Mouse (Mus musculus) kidney, adult 11 months (tissue): ENCODE results near the gene As3mt.

ENCODE experiments used
- DNase-seq: peaks from one replicate; pipeline ENCODE4 v3.0.0; 2022

As3mt gene

GRCm38 (mm10) chr19:46707296-46708151, at the start of gene As3mt:
TSS of gene As3mt (plus strand) at chr19:46707458.
- DNase-seq, result peak; percentile 84

GRCm38 (mm10) chr19:46658348-46658747, 48.9 kb upstream of the As3mt start:
- no peak for DNase-seq

GRCm38 (mm10) chr19:46658851-46659250, 48.4 kb upstream of the As3mt start:
- no peak for DNase-seq

- no peak for DNase-seq
Observed at GRCm38 (mm10) chr19:46661511-46661910, 45.7 kb upstream of the As3mt start.

GRCm38 (mm10) chr19:46662214-46662613, 45.0 kb upstream of the As3mt start:
- DNase-seq, result no peak

GRCm38 (mm10) chr19:46662784-46663183, 44.5 kb upstream of the As3mt start:
- no peak for DNase-seq

- no peak for DNase-seq
Observed at GRCm38 (mm10) chr19:46665474-46665873, 41.8 kb upstream of the As3mt start.

GRCm38 (mm10) chr19:46667300-46667699, 40.0 kb upstream of the As3mt start:
- no peak for DNase-seq

- no peak for DNase-seq
Observed at GRCm38 (mm10) chr19:46668263-46668662, 39.0 kb upstream of the As3mt start.

- DNase-seq, result no peak
Observed at GRCm38 (mm10) chr19:46669802-46670201, 37.5 kb upstream of the As3mt start.

GRCm38 (mm10) chr19:46670691-46671090, 36.6 kb upstream of the As3mt start:
- no peak for DNase-seq

GRCm38 (mm10) chr19:46672766-46673418, 34.4 kb upstream of the As3mt start, which contains the start of gene Cyp17a1:
TSS of gene Cyp17a1 (minus strand) at chr19:46673172.
- DNase-seq, result no peak

GRCm38 (mm10) chr19:46675641-46676040, 31.6 kb upstream of the As3mt start:
- no peak for DNase-seq

GRCm38 (mm10) chr19:46679720-46680383, 27.4 kb upstream of the As3mt start:
- no peak for DNase-seq

- DNase-seq, result peak; percentile 83
Observed at GRCm38 (mm10) chr19:46689460-46690372, 17.5 kb upstream of the As3mt start, which contains the start of gene Borcs7. TSS of gene Borcs7 (plus strand) at chr19:46689906.

GRCm38 (mm10) chr19:46690387-46690786, 16.9 kb upstream of the As3mt start:
- DNase-seq, result no peak

- no peak for DNase-seq
Observed at GRCm38 (mm10) chr19:46691078-46691477, 16.2 kb upstream of the As3mt start.

- DNase-seq, result no peak
Observed at GRCm38 (mm10) chr19:46693146-46693545, 14.1 kb upstream of the As3mt start.

GRCm38 (mm10) chr19:46696482-46696881, 10.8 kb upstream of the As3mt start:
- DNase-seq, result no peak

GRCm38 (mm10) chr19:46696943-46697342, 10.3 kb upstream of the As3mt start:
- no peak for DNase-seq

- no peak for DNase-seq
Observed at GRCm38 (mm10) chr19:46697840-46698517, 9.3 kb upstream of the As3mt start.

GRCm38 (mm10) chr19:46699011-46699481, 8.2 kb upstream of the As3mt start:
- no peak for DNase-seq
